In the genomic region with DNA sequence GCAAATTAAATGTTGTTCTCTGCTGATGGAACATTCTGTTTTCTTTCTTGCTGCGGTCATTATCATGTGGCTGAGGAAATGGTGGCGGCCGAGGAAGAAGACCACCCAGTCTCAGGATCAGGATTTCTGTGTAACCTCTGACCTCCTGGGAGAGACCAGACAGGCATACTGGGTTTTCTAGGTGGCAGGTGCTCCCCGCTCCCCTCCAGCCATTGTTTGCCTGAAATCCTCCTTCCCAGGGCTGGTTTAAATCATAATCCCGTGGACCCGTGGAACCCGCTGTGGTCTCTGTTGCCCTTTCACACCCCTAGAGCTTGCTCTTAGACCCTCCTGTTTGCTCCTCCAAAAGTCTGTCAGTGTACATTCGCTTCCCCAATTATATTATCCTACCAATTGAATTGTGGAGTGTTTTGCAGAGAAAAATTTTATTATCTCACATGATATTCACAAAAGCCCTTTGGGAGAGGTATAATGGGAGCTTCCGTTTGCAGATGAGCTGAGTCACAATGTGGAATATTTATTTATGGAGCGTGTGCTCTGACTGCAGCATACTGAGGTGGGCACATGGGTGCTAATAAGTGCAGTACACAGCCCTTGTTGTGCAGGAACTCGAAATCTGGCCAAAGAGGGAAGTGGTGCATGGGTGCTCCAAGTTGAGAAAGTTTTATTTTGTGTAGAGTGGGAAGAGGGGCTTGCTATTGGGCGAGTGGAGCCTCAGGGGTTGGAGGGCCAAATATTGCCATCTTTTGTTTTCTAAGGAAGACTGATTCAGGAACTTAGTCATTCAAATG, we compare ENCODE assay signal across 31 mouse cellular contexts. TPM values are rescaled to one million over a fixed set of nuclear protein-coding genes. Genes with fewer than 3 reads are reported as not detected.
A peak's percentile ranks its signal among the peaks of the same experiment; 100 is the strongest.
DNase-seq lines count a peak whose midpoint lies in the region; ATAC-seq and TF ChIP-seq lines count a peak whose summit lies in the region.
"Had no signal": no experiment of that assay in that cellular context is flagged by ENCODE, and none has a peak within 500 bp of the region (broad histone marks: within the 10 kb centered on the region; RNA-seq: fewer than 3 reads in every experiment).

No protein-coding gene starts in this region.

- DNase-seq in forebrain, embryonic 14.5 days (ENCODE audit: low spot score): no peak
- no peak for DNase-seq in layer of hippocampus, adult 2 months (ENCODE audit: low spot score in 2 of 2)
- DNase-seq in layer of hippocampus, adult 9-11 months: no peak
- peak; percentile 45 for DNase-seq in retina, postnatal 1 day
- no peak for DNase-seq in c-Kit-positive CD71-positive TER-119-positive erythroid progenitor cells, embryonic 14.5 days (ENCODE audit: low spot score)
- DNase-seq: adrenal gland, postnatal 10 days; cerebellum, adult 8-10 months; embryo, embryonic 11 days; gastrocnemius, postnatal 14 days; heart, adult 18-20 months; heart, postnatal 36 days; kidney, adult 9 months; kidney, postnatal 10 days; lung, postnatal 4 days; right cerebral cortex, postnatal 4 days; thymus, postnatal 4 days had no signal

- H3K36me3 ChIP-seq in forebrain, embryonic 12.5 days (replicated peaks): no peaks in the 10 kb centered on the region
- no peaks in the 10 kb centered on the region for H3K36me3 ChIP-seq in forebrain, embryonic 14.5 days (ENCODE audit: control insufficient read depth, insufficient read depth, low read length)
- H3K36me3 ChIP-seq in neural tube, embryonic 14.5 days (ENCODE audit: control insufficient read depth, insufficient read depth, low read length): no peaks in the 10 kb centered on the region
- no peaks in the 10 kb centered on the region for H3K36me3 ChIP-seq in neural tube, embryonic 15.5 days
- H3K36me3 ChIP-seq: embryonic facial prominence, embryonic 13.5 days; hindbrain, embryonic 12.5 days; limb, embryonic 13.5 days; lung, embryonic 15.5 days had no signal

- H3K9ac ChIP-seq in forebrain, embryonic 12.5 days: no peak overlapping the region
- no peak overlapping the region for H3K9ac ChIP-seq in forebrain, embryonic 14.5 days (ENCODE audit: low read length)
- H3K9ac ChIP-seq in neural tube, embryonic 14.5 days (replicated peaks; ENCODE audit: low read depth, low read length): no peak overlapping the region
- no peak overlapping the region for H3K9ac ChIP-seq in neural tube, embryonic 15.5 days (replicated peaks)
- H3K9ac ChIP-seq: embryonic facial prominence, embryonic 13.5 days; hindbrain, embryonic 12.5 days; limb, embryonic 13.5 days; lung, embryonic 15.5 days had no signal

- peaks cover 33% of the 10 kb centered on the region for H3K4me1 ChIP-seq in forebrain, embryonic 12.5 days
- peaks cover 6% of the 10 kb centered on the region for H3K4me1 ChIP-seq in forebrain, embryonic 14.5 days (ENCODE audit: control insufficient read depth, insufficient read depth, low read length)
- H3K4me1 ChIP-seq in neural tube, embryonic 14.5 days (ENCODE audit: control insufficient read depth, insufficient read depth, low read length): peaks cover 3% of the 10 kb centered on the region; the same call in 1 of the 2 replicates
- peaks cover 41% of the 10 kb centered on the region for H3K4me1 ChIP-seq in neural tube, embryonic 15.5 days

- WGBS in forebrain, embryonic 12.5 days: 42% methylated on average over 12 of the region's 12 CpGs
- 56% methylated on average over 12 of the region's 12 CpGs for WGBS in forebrain, embryonic 14.5 days
- 61% methylated on average over 12 of the region's 12 CpGs for WGBS in neural tube, embryonic 14.5 days
- 65% methylated on average over 12 of the region's 12 CpGs for WGBS in neural tube, embryonic 15.5 days

- H3K27ac ChIP-seq in forebrain, embryonic 12.5 days: no peak overlapping the region
- H3K27ac ChIP-seq in forebrain, embryonic 14.5 days (ENCODE audit: low read depth, low read length): no peak overlapping the region
- H3K27ac ChIP-seq in layer of hippocampus, adult 2 months: peak overlapping the region; percentile 84
- H3K27ac ChIP-seq in neural tube, embryonic 14.5 days (ENCODE audit: low read depth, low read length): no peak overlapping the region
- no peak overlapping the region for H3K27ac ChIP-seq in neural tube, embryonic 15.5 days (replicated peaks)
- H3K27ac ChIP-seq: embryonic facial prominence, embryonic 13.5 days; hindbrain, embryonic 12.5 days; hindbrain, postnatal 0 days; limb, embryonic 13.5 days; lung, embryonic 15.5 days had no signal

- no peak for TF ChIP-seq CTCF in layer of hippocampus, adult 2 months (conservative IDR thresholded peaks at IDR 0.05)

- peak; percentile 36; the same call in 1 of the 2 replicates for ATAC-seq in forebrain, embryonic 12.5 days (ENCODE audit: low FRiP score)
- ATAC-seq in forebrain, embryonic 14.5 days: no peak
- 0 out of 2 replicates have a peak, but pooled peaks have one; percentile 38 for ATAC-seq in neural tube, embryonic 14.5 days (ENCODE audit: low read depth)
- no peak for ATAC-seq in neural tube, embryonic 15.5 days (ENCODE audit: low FRiP score)
- ATAC-seq: hindbrain, postnatal 0 days; intestine, postnatal 0 days; midbrain, embryonic 16.5 days; Patski had no signal

- no peak overlapping the region for H3K4me2 ChIP-seq in forebrain, embryonic 12.5 days
- H3K4me2 ChIP-seq in forebrain, embryonic 14.5 days (ENCODE audit: low read length): no peak overlapping the region
- no peak overlapping the region for H3K4me2 ChIP-seq in neural tube, embryonic 14.5 days (ENCODE audit: low read depth, low read length)
- no peak overlapping the region for H3K4me2 ChIP-seq in neural tube, embryonic 15.5 days
- H3K4me2 ChIP-seq: embryonic facial prominence, embryonic 13.5 days; heart, embryonic 11.5 days; hindbrain, embryonic 12.5 days; limb, embryonic 13.5 days; liver, embryonic 11.5 days; lung, embryonic 15.5 days had no signal

- no peaks in the 10 kb centered on the region for H3K27me3 ChIP-seq in forebrain, embryonic 12.5 days
- no peaks in the 10 kb centered on the region for H3K27me3 ChIP-seq in forebrain, embryonic 14.5 days (replicated peaks; ENCODE audit: control insufficient read depth, insufficient read depth, low read length)
- H3K27me3 ChIP-seq in neural tube, embryonic 14.5 days (ENCODE audit: control insufficient read depth, insufficient read depth, low read length): no peaks in the 10 kb centered on the region
- no peaks in the 10 kb centered on the region for H3K27me3 ChIP-seq in neural tube, embryonic 15.5 days (replicated peaks)
- H3K27me3 ChIP-seq: embryonic facial prominence, embryonic 13.5 days; hindbrain, embryonic 12.5 days; lung, embryonic 15.5 days; Patski had no signal

- H3K9me3 ChIP-seq in forebrain, embryonic 12.5 days: no peaks in the 10 kb centered on the region
- no peaks in the 10 kb centered on the region for H3K9me3 ChIP-seq in forebrain, embryonic 14.5 days (replicated peaks; ENCODE audit: control insufficient read depth, low read length)
- no peaks in the 10 kb centered on the region for H3K9me3 ChIP-seq in neural tube, embryonic 14.5 days (ENCODE audit: control insufficient read depth, low read length)
- no peaks in the 10 kb centered on the region for H3K9me3 ChIP-seq in neural tube, embryonic 15.5 days (replicated peaks)
- H3K9me3 ChIP-seq: embryonic facial prominence, embryonic 13.5 days; hindbrain, embryonic 12.5 days; limb, embryonic 13.5 days; lung, embryonic 15.5 days had no signal

- no peak overlapping the region for H3K4me3 ChIP-seq in forebrain, embryonic 12.5 days (replicated peaks)
- no peak overlapping the region for H3K4me3 ChIP-seq in forebrain, embryonic 14.5 days (ENCODE audit: low read depth, low read length)
- no peak overlapping the region for H3K4me3 ChIP-seq in layer of hippocampus, adult 2 months
- no peak overlapping the region for H3K4me3 ChIP-seq in neural tube, embryonic 14.5 days (ENCODE audit: low read depth, low read length)
- no peak overlapping the region for H3K4me3 ChIP-seq in neural tube, embryonic 15.5 days (replicated peaks)
- H3K4me3 ChIP-seq: embryonic facial prominence, embryonic 13.5 days; hindbrain, embryonic 12.5 days; limb, embryonic 13.5 days; lung, embryonic 15.5 days; myocyte had no signal

RNA-seq across cellular contexts. Expression of a gene that starts 40.5 kb away (rescaled TPM):
- 25.9 and 32.7 TPM in 2 replicates for polyA plus RNA-seq in forebrain, embryonic 12.5 days (2016; fragmentation: Nextera tagmentation; extraction: Ambion mirVana)
- polyA plus RNA-seq in forebrain, embryonic 14.5 days (2014; fragmentation: Nextera tagmentation; extraction: Ambion mirVana): 9.7 and 16.9 TPM in 2 replicates
- 100 to 1,000 TPM; 253 to 265 TPM for total RNA-seq in layer of hippocampus, adult 2 months (2021)
- 43.0 and 45.4 TPM in 2 replicates for polyA plus RNA-seq in neural tube, embryonic 14.5 days (2014; fragmentation: Nextera tagmentation; extraction: Ambion mirVana)
- polyA plus RNA-seq in neural tube, embryonic 15.5 days (2015; fragmentation: Nextera tagmentation; extraction: Ambion mirVana): 25.4 and 34.6 TPM in 2 replicates
- total RNA-seq: megakaryocyte-erythroid progenitor cell, adult 5-6 weeks had no signal

RNA-seq across cellular contexts. Expression of a gene that starts 40.5 kb away (rescaled TPM):
- 29.7 and 29.8 TPM in 2 replicates for polyA plus RNA-seq in forebrain, embryonic 12.5 days (2016; fragmentation: Nextera tagmentation; extraction: Ambion mirVana)
- polyA plus RNA-seq in forebrain, embryonic 14.5 days (2014; fragmentation: Nextera tagmentation; extraction: Ambion mirVana): 32.5 and 37.6 TPM in 2 replicates
- total RNA-seq in layer of hippocampus, adult 2 months (2021): 10 to 100 TPM; 24.2 to 26.5 TPM
- 30.6 and 31.2 TPM in 2 replicates for polyA plus RNA-seq in neural tube, embryonic 14.5 days (2014; fragmentation: Nextera tagmentation; extraction: Ambion mirVana)
- 28.0 and 30.5 TPM in 2 replicates for polyA plus RNA-seq in neural tube, embryonic 15.5 days (2015; fragmentation: Nextera tagmentation; extraction: Ambion mirVana)

Comparison
In these comparisons a context has a peak if more than half of its experiments do, and no peak if none do; other contexts are left out.
1. ATAC-seq: peak in forebrain, embryonic 12.5 days (single experiment) and neural tube, embryonic 14.5 days (single experiment); none in forebrain, embryonic 14.5 days (single experiment) and neural tube, embryonic 15.5 days (single experiment).